Mouse (Mus musculus): ENCODE data around the gene Igsf21.

- TF ChIP-seq CTCF (IDR thresholded peaks at IDR 0.05; ENCODE audit: low read depth) = no peak
- TF ChIP-seq EP300 (IDR thresholded peaks at IDR 0.05; ENCODE audit: low read depth) = no peak
Observed at GRCm38 (mm10) chr4:140173084-140173483, 73.5 kb downstream of the Igsf21 start.
